Mouse (Mus musculus) myocyte (in vitro differentiated cells): Measurements from ENCODE around the gene Fbxw4. TPM values are rescaled to one million over a fixed set of nuclear protein-coding genes. Genes with fewer than 3 reads are reported as not detected.

ENCODE experiments used
- H3K27me3 ChIP-seq: one replicate; pipeline ENCODE4 v1.6.1; 2011; ENCODE audit not compliant: control insufficient read depth, insufficient read depth, insufficient read length
- H3K36me3 ChIP-seq: one replicate; pipeline ENCODE4 v1.6.1; 2011; ENCODE audit not compliant: control insufficient read depth, insufficient read depth
- H3K4me2 ChIP-seq: one replicate; pipeline ENCODE4 v1.6.1; 2011; ENCODE audit warnings: low read depth, control low read depth
- H3K4me3 ChIP-seq: one replicate; pipeline ENCODE4 v1.5.1; 2011; ENCODE audit warnings: mild to moderate bottlenecking, control low read depth, moderate library complexity
- H3K79me2 ChIP-seq: one replicate; pipeline ENCODE4 v1.6.1; 2011; ENCODE audit not compliant: control insufficient read depth, insufficient read depth
- H3ac ChIP-seq: one replicate; pipeline ENCODE4 v1.6.1; 2011; ENCODE audit not compliant: control insufficient read depth, insufficient read length
- CEBPB ChIP-seq: IDR thresholded peaks from 2 replicates; pipeline ENCODE4 v1.6.1; 2011; ENCODE audit warnings: mild to moderate bottlenecking, moderate library complexity; ENCODE audit not compliant: poor library complexity, insufficient read depth, severe bottlenecking
- E2F4 ChIP-seq: IDR thresholded peaks from one replicate; pipeline ENCODE4 v1.6.1; 2011; ENCODE audit warnings: mild to moderate bottlenecking, control low read depth, moderate library complexity; ENCODE audit not compliant: insufficient read depth
- MAX ChIP-seq: IDR thresholded peaks from one replicate; pipeline ENCODE4 v1.6.1; 2011; ENCODE audit warnings: low read depth, mild to moderate bottlenecking, control low read depth
- MYOD1 ChIP-seq, 3 experiments: IDR thresholded peaks; one replicate each; pipeline ENCODE4 v1.6.1; 2011; ENCODE audit warnings: control low read depth in 2 of 3, low read depth in 2 of 3, mild to moderate bottlenecking in 2 of 3, moderate library complexity in 1 of 3; ENCODE audit not compliant: insufficient read length in 2 of 3, control insufficient read depth in 1 of 3
- MYOG ChIP-seq, 3 experiments: IDR thresholded peaks; one replicate each; pipeline ENCODE4 v1.6.1; 2011; ENCODE audit warnings: control low read depth in 2 of 3, low read depth in 2 of 3, mild to moderate bottlenecking in 2 of 3; ENCODE audit not compliant: insufficient read length in 2 of 3, control insufficient read depth in 1 of 3, insufficient read depth in 1 of 3
- POLR2A ChIP-seq: IDR thresholded peaks from one replicate; pipeline ENCODE4 v1.6.1; 2011; ENCODE audit warnings: low read depth, mild to moderate bottlenecking, control low read depth, moderate library complexity; ENCODE audit not compliant: insufficient read length
- POLR2AphosphoS2 ChIP-seq: IDR thresholded peaks from one replicate; pipeline ENCODE4 v1.6.1; 2011; ENCODE audit warnings: low read depth, control low read depth; ENCODE audit not compliant: insufficient read length
- REST ChIP-seq: IDR thresholded peaks from one replicate; pipeline ENCODE4 v1.6.1; 2011; ENCODE audit warnings: mild to moderate bottlenecking, control low read depth, moderate library complexity; ENCODE audit not compliant: insufficient read depth, insufficient read length
- SRF ChIP-seq: IDR thresholded peaks from one replicate; pipeline ENCODE4 v1.6.1; 2011; ENCODE audit warnings: low read depth; ENCODE audit not compliant: control insufficient read depth, insufficient read length
- TCF12 ChIP-seq: IDR thresholded peaks from one replicate; pipeline ENCODE4 v1.6.1; 2011; ENCODE audit warnings: mild to moderate bottlenecking, control low read depth; ENCODE audit not compliant: poor library complexity, insufficient read depth, severe bottlenecking
- TCF3 ChIP-seq: IDR thresholded peaks from one replicate; pipeline ENCODE4 v1.6.1; 2011; ENCODE audit warnings: low read depth, control low read depth; ENCODE audit not compliant: insufficient read length
- USF1 ChIP-seq: IDR thresholded peaks from one replicate; pipeline ENCODE4 v1.6.1; 2011; ENCODE audit warnings: low read depth, mild to moderate bottlenecking, control low read depth, moderate library complexity
- polyA plus RNA-seq: library from polyadenylated mRNA; unstranded; fragments of >200 nt; fragmentation: generic; extraction: Trizol; gene quantifications from one replicate; pipeline ENCODE4 v1.2.1, GENCODE M21; 2012; ENCODE audit warnings: missing spikeins

Fbxw4 gene
- polyA plus RNA-seq, 1 experiment = 37.0 TPM

DNA sequence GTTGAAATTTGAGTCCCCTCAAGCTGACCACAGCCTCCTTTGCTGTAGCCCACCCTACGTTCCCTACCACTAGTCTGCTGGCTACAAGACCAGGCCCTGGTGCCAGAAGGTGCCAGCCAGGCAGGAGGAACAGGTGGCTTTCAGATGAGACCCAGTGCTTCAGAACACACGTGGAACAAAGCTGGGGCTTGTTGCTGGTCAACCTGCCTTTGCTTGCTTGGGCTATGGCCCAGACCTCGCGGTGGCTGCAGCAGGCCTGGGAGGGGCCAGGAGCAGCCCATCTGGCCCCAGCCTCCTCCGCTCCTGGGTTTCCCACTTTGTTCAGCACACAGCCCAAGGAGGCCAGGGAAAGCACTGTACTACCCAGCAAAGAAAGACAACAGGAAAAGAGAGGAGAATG is 49.3 kb downstream of the Fbxw4 start:
- H3K27me3 ChIP-seq = no peaks in the 10 kb centered on the region
- H3K4me2 ChIP-seq = no peak overlapping the region
- no peaks in the 10 kb centered on the region for H3K36me3 ChIP-seq
- H3K4me3 ChIP-seq = no peak overlapping the region
- no peak overlapping the region for H3ac ChIP-seq
- H3K79me2 ChIP-seq = no peaks in the 10 kb centered on the region
- TF ChIP-seq MYOD1 (IDR thresholded peaks at IDR 0.05; ENCODE audit: control insufficient read depth in 1 of 3, insufficient read length in 2 of 3, low read depth in 2 of 3) = peak in 2 of 3 experiments; percentile 31 to 41
- TF ChIP-seq REST = no peak
- peak in 1 of 3 experiments; percentile 36 for TF ChIP-seq MYOG (IDR thresholded peaks at IDR 0.05; ENCODE audit: control insufficient read depth in 1 of 3, insufficient read depth in 1 of 3, insufficient read length in 2 of 3, low read depth in 2 of 3)
- no peak for TF ChIP-seq USF1
- TF ChIP-seq E2F4 = no peak
- no peak for TF ChIP-seq POLR2A
- no peak for TF ChIP-seq SRF
- no peak for TF ChIP-seq TCF12
- no peak for TF ChIP-seq CEBPB

- Histone ChIP-seq H3K79me2 (no peaks in the 10 kb centered on the region), H3K4me2 (no peak overlapping the region), H3K27me3 (no peaks in the 10 kb centered on the region), H3K4me3 (no peak overlapping the region), H3ac (no peak overlapping the region), H3K36me3 (no peaks in the 10 kb centered on the region)
- peak in 1 of 3 experiments; percentile 76 for TF ChIP-seq MYOG (IDR thresholded peaks at IDR 0.05; ENCODE audit: control insufficient read depth in 1 of 3, insufficient read depth in 1 of 3, insufficient read length in 2 of 3, low read depth in 2 of 3)
- peak in 2 of 3 experiments; percentile 36 to 51 for TF ChIP-seq MYOD1 (IDR thresholded peaks at IDR 0.05; ENCODE audit: control insufficient read depth in 1 of 3, insufficient read length in 2 of 3, low read depth in 2 of 3)
- no peak for TF ChIP-seq SRF
Measured at GRCm38 (mm10) chr19:45608648-45609339, 51.3 kb downstream of the Fbxw4 start.

DNA sequence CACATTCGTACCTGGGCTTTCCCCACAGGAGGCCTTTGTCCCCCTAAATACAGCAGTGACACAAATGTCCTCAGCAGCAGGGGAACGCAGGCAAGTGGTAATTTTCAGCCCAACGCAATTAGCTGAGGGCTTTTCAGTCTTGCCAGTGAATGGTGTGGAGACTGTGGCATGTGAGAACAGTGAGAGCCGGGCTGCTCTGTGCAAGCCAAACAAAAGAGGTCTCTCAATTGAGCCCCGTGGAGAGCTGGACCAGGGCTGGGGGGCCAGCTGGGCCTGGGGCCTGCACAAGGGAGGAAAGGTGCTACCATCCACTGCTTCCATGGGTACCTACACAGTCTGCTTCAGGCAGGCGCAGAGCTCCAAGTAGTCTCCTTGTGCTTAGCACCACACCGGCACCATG is 52.6 kb downstream of the Fbxw4 start:
- no peaks in the 10 kb centered on the region for H3K27me3 ChIP-seq
- H3K4me3 ChIP-seq = no peak overlapping the region
- no peaks in the 10 kb centered on the region for H3K79me2 ChIP-seq
- H3K4me2 ChIP-seq = no peak overlapping the region
- TF ChIP-seq CEBPB (no peak), E2F4 (no peak), POLR2A (no peak), USF1 (no peak)
- no peaks in the 10 kb centered on the region for H3K36me3 ChIP-seq
- H3ac ChIP-seq = no peak overlapping the region

DNA sequence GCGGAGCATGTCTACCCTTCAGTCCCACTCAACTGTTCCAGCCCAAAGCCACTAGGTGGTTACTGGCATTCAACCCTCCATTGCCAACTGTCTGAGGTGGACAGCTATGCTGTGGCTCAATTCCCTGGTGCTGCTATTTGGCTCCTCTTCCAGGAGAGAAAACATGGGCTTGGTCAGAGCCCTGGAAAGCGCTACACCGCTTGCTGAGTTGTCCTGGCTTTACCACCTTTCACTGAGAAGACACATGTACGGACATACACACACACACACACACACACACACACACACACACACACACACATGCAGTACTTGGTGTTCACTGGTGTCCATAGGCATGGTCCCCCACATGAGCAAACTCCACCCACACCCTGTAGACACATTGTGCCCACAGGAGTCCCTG is 53.4 kb downstream of the Fbxw4 start:
- Histone ChIP-seq H3K27me3 (no peaks in the 10 kb centered on the region), H3K4me2 (no peak overlapping the region), H3ac (no peak overlapping the region), H3K36me3 (no peaks in the 10 kb centered on the region), H3K4me3 (no peak overlapping the region), H3K79me2 (no peaks in the 10 kb centered on the region)
- no peak for TF ChIP-seq TCF3
- TF ChIP-seq CEBPB = no peak
- no peak for TF ChIP-seq POLR2A
- TF ChIP-seq MYOD1 (IDR thresholded peaks at IDR 0.05; ENCODE audit: control insufficient read depth in 1 of 3, insufficient read length in 2 of 3, low read depth in 2 of 3) = no peak
- TF ChIP-seq MAX = no peak
- no peak for TF ChIP-seq MYOG (IDR thresholded peaks at IDR 0.05; ENCODE audit: control insufficient read depth in 1 of 3, insufficient read depth in 1 of 3, insufficient read length in 2 of 3, low read depth in 2 of 3)
- no peak for TF ChIP-seq SRF
- TF ChIP-seq E2F4 = no peak
- TF ChIP-seq TCF12 = no peak
- TF ChIP-seq REST = no peak
- TF ChIP-seq USF1 = no peak
- TF ChIP-seq POLR2AphosphoS2 = no peak

- Histone ChIP-seq H3K4me3 (no peak overlapping the region), H3ac (no peak overlapping the region), H3K79me2 (no peaks in the 10 kb centered on the region), H3K4me2 (no peak overlapping the region), H3K36me3 (no peaks in the 10 kb centered on the region), H3K27me3 (no peaks in the 10 kb centered on the region)
- TF ChIP-seq SRF = no peak
- TF ChIP-seq POLR2AphosphoS2 = no peak
- no peak for TF ChIP-seq POLR2A
- no peak for TF ChIP-seq E2F4
- TF ChIP-seq MAX = no peak
- TF ChIP-seq REST = no peak
- TF ChIP-seq MYOD1 (IDR thresholded peaks at IDR 0.05; ENCODE audit: control insufficient read depth in 1 of 3, insufficient read length in 2 of 3, low read depth in 2 of 3) = no peak
- no peak for TF ChIP-seq TCF12
- no peak for TF ChIP-seq USF1
Measured at GRCm38 (mm10) chr19:45602606-45603005, 57.5 kb downstream of the Fbxw4 start.
